Mouse (Mus musculus): Measurements from ENCODE around the gene Mthfd1l.

Mthfd1l gene

GRCm38 (mm10) chr10:4085363-4086141, 112.6 kb downstream of the Mthfd1l start:
- no peak for DNase-seq

- DNase-seq: no peak
These were observed 114.6 kb downstream of the Mthfd1l start for GRCm38 (mm10) chr10:4087563-4087962.

GRCm38 (mm10) chr10:4088744-4089414, 116.0 kb downstream of the Mthfd1l start:
- DNase-seq: peak; percentile 61

- no peak for DNase-seq
These were observed 117.0 kb downstream of the Mthfd1l start for GRCm38 (mm10) chr10:4089885-4090284.

GRCm38 (mm10) chr10:4092990-4093389, 120.1 kb downstream of the Mthfd1l start:
- no peak for DNase-seq

- no peak for DNase-seq
These were observed 121.3 kb downstream of the Mthfd1l start for GRCm38 (mm10) chr10:4094093-4094817.

GRCm38 (mm10) chr10:4096151-4096550, 123.2 kb downstream of the Mthfd1l start:
- DNase-seq: no peak

- no peak for DNase-seq
These were observed 127.1 kb downstream of the Mthfd1l start for GRCm38 (mm10) chr10:4100007-4100406.

GRCm38 (mm10) chr10:4105676-4106528, 133.0 kb downstream of the Mthfd1l start:
- peak; percentile 70 for DNase-seq

GRCm38 (mm10) chr10:4107661-4108338, 134.9 kb downstream of the Mthfd1l start:
- DNase-seq: peak; percentile 77

GRCm38 (mm10) chr10:4108462-4108861, 135.5 kb downstream of the Mthfd1l start:
- DNase-seq: no peak

GRCm38 (mm10) chr10:4111095-4111794, 138.3 kb downstream of the Mthfd1l start:
- DNase-seq: peak; percentile 46

- DNase-seq: peak; percentile 47
These were observed 138.8 kb downstream of the Mthfd1l start for GRCm38 (mm10) chr10:4111795-4112139.

GRCm38 (mm10) chr10:4112611-4113327, 139.9 kb downstream of the Mthfd1l start:
- peak; percentile 64 for DNase-seq

- no peak for DNase-seq
These were observed 140.4 kb downstream of the Mthfd1l start for GRCm38 (mm10) chr10:4113328-4113658.

- DNase-seq: no peak
These were observed 143.7 kb downstream of the Mthfd1l start for GRCm38 (mm10) chr10:4116653-4117052.

- DNase-seq: no peak
These were observed 144.2 kb downstream of the Mthfd1l start for GRCm38 (mm10) chr10:4117091-4117490.

GRCm38 (mm10) chr10:4119287-4119686, 146.4 kb downstream of the Mthfd1l start:
- DNase-seq: no peak

GRCm38 (mm10) chr10:4120708-4121107, 147.8 kb downstream of the Mthfd1l start:
- DNase-seq: peak; percentile 88

- DNase-seq: no peak
These were observed 148.3 kb downstream of the Mthfd1l start for GRCm38 (mm10) chr10:4121197-4121596.
